Mouse (Mus musculus) granulocyte monocyte progenitor cell, adult 5-6 weeks (primary cell): ENCODE measurements around the gene Myo15. TPM values are rescaled to one million over a fixed set of nuclear protein-coding genes. Genes with fewer than 3 reads are reported as not detected.
A peak's percentile ranks its signal among the peaks of the same experiment; 100 is the strongest.
"Not testable (repeated sequence)": the region's sequence is repeated elsewhere in the genome, so short reads cannot be mapped to it uniquely, and the experiment has no call there.

Source experiments
- ATAC-seq: replicated peaks from 2 replicates; pipeline ENCODE4 v1.8.0; 2016; ENCODE audit warnings: mild to moderate bottlenecking, moderate TSS enrichment, inconsistent platforms; ENCODE audit not compliant: poor library complexity, severe bottlenecking
- total RNA-seq, 2 experiments: library from RNA; stranded (forward) in 1 of 2; stranded (reverse) in 1 of 2; fragments of 200-712, 200-1000 nt in 1 of 2; fragments of >200 nt in 1 of 2; fragmentation: Nextera tagmentation in 1 of 2; gene quantifications; 2 replicates each; pipeline ENCODE4 v1.2.3; 2014 to 2017

The Myo15 gene
- total RNA-seq (2014; fragmentation: Nextera tagmentation): not detected in 2 replicates
- total RNA-seq (2017): 0.30 TPM in 1 of 2 replicates, not detected in the other

DNA sequence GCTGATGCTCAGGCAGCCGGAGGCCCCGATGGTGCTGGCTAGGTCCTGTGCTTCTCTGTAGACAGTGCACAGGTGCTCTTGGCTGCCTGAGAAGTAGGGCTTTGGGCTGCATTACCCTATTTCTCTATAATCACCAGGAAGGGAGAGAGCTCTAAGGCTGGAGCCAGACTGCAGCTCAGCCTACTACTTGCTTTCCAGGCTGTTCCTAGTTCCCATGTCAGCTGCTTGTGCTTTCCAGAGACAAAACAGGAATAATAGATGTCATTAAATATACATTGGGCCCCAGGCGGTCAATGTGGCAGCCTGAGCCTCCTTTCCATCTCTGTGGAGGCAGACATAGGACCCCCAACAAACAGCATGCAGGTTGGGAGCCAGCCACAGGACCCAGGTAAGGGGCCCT is at the start of gene Myo15:
Gene Myo15 (plus strand): TSS at position 301 of the 400 bp plus-strand sequence.
- ATAC-seq: no peak

DNA sequence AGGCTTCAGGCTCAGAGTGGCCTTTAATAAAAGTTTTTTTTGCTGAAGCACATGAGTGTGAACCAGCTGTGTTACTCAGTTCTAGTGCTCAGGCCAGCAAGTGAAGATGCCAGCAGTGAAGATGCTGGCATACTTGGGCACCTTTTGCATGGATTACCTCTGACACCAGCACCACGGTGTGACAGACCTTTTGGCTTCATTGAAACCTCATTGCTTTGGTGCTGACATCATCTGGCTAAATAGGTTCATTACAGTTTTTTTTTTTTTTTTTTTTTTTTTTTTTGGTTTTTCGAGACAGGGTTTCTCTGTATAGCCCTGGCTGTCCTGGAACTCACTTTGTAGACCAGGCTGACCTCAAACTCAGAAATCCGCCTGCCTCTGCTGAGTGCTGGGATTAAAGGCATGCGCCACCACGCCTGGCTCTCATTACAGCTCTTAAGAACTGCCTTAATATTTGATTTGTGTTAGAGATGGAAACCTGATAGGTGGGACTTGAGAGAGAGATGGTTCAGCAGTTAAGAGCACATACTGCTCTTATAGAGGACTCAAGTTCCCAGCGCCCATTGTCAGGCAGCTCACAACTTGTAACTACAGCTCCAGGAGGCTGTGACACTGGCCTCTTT is 47.0 kb upstream of the Myo15 start:
- no peak for ATAC-seq

DNA sequence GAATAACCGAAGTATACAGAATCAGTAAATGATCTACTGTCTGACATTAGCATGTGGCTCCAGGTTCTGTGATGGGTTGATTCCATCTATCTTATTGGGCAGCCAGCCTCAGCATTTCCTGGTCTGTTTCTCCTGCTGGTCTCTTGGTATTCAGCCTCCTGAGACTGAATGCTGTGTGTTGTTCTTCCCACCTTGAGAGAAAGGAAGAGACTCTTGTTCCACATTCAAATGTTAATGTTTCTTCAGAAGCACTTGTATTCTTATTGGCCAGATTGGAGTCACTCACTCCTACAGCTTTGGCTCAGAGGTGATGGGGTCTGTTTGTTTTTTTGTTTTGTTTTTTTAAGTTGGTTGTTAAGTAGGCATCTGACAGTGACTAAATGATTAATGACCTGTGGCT is 46.1 kb upstream of the Myo15 start:
- no peak for ATAC-seq

DNA sequence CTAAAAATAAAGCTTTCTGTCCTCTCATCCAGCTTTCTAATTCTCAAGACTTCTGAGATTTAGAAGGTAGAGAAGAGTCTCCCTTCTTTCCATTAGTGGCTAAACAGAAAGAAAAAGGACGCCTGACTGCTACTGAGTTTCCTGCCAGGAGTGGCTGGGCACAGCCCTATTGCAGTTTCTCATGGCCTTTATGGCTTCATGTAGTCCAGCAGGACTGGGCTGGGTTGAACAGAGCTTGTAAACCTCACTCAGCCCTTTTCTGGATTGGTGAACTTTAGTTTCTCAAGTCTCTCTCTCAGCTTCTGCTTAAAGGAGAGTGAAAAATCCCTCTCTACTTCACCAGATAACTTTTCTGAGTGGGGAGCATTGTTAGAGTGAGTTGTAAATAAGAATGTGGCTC is 42.7 kb upstream of the Myo15 start:
- ATAC-seq: no peak

DNA sequence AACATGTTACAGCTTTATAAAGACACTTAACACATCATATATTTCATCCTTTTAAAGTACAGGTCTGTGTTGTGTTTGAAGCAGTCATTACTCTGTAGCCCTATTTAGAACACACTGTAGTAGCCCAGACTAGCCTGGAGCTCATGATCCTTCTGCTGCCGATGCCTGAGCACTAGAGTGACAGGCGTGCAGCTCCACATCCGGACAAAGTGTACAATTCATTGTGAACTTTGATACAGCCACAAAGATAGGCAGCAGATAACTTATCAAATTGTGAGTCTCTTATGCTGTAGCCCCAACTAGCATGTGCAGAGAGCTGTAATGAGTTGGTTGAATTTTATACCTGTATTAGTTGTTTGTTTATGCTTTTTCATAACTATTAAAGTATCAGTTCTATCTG is 41.5 kb upstream of the Myo15 start:
- no peak for ATAC-seq

DNA sequence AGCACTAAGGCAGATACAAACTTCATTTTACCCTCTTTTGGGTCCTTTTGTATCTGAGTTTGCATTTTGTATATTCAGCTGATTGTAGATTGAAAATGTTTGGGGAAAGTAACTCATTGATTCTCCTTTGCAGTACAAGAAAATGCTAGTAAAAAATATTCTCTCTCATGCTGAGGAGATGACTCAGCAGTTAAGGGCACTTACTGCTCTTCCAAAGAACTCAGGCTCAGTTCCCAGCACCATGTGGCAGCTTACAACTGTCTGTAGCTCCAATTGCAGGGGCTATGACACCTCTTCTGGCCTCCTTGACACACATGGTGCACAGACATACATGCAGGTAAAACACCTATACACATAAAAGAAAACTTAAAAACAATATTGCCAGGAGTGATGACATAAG is 35.6 kb upstream of the Myo15 start:
- no peak for ATAC-seq

DNA sequence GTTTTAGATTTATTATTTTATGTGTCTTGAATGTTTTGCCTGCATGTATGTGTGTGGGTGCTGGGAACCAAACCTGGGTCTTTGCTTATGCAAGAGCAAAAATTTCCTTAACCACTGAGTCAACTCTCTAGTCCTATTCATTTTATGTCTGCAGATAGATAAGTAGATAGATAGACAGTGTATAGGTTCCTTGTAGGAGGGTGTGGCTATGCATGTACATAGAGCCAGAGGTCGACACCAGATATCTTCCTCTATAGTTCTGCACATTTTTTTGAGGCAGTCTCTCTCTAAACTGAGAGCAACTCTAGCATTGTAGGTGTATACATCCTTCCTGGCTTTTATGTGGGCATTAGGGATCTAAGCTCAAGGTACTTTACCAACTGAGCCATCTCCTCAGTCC is 34.0 kb upstream of the Myo15 start:
- no peak for ATAC-seq

DNA sequence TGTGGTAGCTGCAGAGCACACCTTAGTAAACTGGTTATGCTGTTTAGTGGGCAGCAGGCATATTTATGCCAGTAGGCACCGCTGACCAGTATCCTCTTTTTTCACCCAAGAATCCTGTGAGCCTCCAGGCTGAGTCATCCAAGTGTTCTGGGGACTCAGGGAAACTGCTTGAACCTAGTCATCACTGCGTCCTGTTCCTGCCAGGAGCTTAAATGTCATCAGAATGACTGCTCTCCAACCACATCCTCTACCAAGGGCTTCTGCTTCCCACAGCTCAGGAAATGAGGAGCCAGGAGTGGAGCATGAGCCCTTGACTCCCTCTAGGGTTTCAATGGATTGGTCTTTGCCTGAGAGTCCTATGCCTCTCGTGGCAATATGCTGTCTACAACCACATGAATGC is 32.5 kb upstream of the Myo15 start:
- no peak for ATAC-seq

DNA sequence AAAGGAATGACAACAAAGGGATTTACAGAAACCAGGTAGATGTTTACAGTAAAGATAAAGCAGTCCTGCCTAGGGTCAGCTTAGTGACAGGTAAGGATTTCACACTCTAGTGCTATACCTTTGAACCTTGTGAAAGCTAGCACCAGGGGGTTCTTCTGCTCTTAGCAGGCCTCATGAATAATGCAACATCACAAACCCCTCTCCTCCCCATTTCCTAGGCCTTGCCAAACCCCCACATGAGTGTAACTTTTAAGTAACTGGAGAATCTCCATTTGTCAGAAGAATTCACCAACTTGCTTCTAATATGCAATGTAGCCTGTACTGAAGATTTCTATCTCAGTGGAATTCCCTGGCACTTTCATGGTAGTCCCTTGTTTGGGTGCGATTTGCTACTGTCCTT is 29.5 kb upstream of the Myo15 start:
- not testable (repeated sequence) for ATAC-seq

DNA sequence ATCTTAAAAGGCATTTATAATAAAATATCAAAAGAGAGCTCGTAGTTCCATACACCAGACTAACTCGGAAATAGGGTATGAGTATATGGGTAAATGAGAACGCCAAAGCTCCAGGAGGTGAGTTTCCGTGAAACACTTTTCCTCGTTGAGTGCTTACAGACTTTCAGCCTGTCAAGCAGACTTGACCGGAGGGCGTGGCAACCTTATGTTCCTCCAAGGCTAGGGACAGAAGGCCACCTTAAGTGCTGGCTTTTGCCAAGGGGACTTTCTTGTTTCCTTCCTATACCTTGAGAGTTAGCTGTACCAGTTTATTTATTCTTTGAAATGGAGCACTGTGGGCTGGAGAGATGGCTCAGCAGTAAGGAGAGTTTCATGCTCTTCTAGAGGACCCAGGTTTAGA is 29.0 kb upstream of the Myo15 start:
- no peak for ATAC-seq

DNA sequence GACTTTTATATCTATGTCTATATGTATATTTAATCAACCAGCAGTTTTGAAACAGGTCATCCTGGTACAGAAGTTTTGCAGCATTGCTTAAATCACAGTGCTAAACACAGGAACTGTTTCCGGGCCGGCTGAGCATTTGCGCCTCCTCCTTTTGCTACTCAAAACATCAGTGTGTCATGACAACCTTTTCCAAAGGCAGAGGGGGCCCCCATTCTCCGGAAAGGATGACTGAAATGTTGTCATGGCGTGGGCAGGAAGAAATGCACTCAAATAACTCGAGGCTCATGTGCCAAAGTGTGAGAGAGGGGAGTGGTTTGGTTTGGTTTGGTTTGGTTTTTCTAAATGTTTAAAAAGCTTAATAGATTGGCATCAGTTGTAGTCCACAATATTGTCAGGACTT is 26.2 kb upstream of the Myo15 start:
- no peak for ATAC-seq

DNA sequence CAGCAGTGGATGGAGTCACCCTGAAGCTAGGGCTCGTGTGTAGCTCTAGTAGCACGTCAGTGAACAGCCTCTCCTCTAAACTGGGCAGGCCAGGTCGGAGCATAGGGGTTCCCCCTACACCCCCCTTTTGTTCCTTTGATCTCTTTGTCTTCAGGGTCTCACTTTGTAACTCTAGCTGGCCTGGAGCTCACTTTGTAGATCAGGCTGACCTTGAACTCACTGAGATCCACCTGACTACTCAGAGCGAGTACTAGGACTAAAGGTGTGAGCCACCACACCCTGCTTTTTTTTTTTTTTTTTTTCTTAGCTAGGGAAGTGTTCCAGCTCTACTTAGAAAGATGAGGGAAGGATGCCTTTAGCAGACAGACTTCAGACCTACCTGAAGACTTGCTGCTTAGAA is 25.1 kb upstream of the Myo15 start:
- ATAC-seq: no peak

DNA sequence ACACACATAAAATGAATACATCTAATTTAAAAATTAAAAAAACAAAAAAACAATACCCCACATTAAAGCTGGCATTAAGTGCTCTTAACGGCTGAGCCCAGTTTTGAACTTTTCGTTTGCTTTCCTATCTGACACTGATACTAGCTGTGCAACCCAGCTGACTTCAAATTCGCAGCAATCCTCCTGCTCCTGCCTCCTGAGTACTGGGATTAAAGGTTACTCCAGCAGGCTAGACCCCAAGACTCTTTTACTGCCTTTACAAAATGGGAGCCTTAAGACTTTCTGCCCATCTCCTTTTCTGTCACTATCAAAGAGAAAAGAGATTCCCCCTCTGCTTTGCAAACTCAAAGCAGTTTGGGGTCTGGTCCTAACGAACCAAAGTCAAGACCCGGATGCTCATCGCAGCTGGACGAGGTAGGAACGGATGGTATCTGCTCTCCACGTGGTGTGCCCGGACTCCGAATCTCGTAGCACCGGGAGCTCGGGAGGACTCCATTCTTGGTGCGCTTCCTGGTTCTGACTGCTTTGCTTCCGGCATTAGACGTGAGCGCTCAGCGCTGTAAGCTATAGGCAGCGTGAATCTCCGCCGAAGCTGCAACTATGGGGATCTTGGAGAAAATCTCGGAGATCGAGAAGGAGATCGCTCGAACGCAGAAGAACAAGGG is 14.9 kb upstream of the Myo15 start, which contains the start of gene Drg2:
Gene Drg2 (plus strand): TSS at position 512 of the 665 bp plus-strand sequence.
- peak; percentile 100 for ATAC-seq

DNA sequence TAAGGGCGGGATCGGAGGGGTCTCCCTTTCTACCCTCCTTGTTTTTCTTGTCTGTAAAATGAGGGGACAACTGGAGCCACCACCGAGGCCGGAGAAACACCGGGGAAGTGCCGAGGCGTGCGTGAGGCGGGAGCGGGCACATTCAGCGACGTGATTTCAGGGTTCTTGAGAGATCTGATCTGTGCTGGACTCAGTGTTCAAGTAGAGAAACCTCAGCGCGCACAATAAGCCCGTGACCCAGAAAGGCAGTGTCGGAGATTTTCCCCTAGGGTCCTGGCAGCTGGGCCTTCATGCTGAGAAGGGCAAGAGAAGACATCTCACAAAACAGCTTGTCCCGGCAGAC is 14.4 kb upstream of the Myo15 start:
- ATAC-seq: peak; percentile 15; the same call in 1 of the 2 replicates

DNA sequence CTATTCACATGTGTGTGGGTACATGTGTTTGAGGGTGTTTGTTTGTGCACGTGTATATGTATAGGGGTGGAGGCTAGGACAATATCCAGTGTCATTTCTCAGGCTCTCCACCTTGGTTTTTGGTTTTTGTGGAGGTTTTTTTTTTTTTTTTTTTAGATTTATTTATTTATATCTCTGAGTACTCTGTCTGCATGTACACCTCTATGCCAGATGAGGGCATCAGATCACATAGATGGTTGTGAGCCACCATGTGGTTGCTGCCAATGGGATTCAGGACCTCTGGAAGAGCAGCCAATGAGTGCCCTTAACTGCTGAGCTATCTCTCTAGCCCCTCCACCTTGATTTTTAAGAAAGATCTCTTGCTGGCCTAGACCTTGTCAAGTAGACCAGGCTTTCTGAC is 11.2 kb upstream of the Myo15 start:
- ATAC-seq: no peak

DNA sequence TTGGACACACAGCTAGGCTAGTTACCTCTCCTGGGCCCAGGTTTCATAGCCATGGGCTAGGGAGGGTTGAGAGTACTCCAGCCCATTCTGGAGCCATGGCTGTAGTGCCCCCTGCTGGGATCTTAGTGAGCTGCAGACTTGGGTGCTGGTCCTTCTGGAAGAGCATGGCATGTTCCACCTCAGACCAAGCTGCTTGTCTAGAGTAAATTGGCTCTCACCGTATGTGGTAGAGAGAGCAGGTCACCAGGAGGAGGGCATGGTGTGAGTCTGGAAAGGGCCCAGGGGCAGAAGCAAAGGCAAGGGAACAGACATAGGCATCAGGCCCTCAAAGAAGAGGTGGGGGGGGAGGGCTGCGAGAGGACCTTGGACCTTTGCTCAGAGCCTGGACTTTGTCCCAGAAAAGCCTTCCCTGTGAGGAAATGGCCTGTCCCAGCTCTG is 3.2 kb upstream of the Myo15 start:
- ATAC-seq: peak; percentile 73; the same call in 1 of the 2 replicates

DNA sequence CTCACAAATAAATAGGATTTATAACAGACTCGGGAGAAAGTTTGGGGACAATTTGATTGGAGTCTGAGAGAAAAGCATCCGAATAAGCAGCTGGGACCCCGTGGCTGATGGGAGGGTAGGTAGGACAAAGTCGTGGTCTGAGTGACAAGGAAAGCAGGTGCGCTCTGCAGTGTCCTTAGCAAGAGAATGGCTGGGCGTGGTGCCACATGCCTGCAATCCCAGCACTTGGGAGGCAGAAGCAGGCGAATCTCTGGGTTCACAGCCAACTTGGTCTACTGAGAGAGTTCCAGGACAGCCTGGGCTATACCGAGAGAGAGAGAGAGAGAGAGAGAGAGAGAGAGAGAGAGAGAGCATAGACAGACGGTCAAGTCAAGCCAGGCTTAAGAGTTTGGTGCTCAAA is 1.6 kb downstream of the Myo15 start:
- no peak for ATAC-seq

DNA sequence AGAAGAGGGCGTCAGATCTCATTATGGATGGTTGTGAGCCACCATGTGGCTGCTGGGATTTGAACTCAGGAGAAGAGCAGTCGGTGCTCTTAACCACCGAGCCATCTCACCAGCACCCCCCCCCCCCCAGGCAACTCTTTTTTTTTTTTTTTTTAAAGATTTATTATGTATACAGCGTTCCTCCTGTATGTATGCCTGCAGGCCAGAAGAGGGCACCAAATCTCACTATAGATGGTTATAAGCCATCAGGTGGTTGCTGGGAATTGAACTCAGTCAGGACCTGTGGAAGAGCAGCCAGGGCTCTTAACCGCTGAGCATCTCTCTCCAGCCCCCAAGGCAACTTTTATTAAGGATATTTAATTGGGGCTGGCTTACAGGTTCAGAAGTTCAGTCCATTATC is 5.4 kb downstream of the Myo15 start:
- no peak for ATAC-seq

DNA sequence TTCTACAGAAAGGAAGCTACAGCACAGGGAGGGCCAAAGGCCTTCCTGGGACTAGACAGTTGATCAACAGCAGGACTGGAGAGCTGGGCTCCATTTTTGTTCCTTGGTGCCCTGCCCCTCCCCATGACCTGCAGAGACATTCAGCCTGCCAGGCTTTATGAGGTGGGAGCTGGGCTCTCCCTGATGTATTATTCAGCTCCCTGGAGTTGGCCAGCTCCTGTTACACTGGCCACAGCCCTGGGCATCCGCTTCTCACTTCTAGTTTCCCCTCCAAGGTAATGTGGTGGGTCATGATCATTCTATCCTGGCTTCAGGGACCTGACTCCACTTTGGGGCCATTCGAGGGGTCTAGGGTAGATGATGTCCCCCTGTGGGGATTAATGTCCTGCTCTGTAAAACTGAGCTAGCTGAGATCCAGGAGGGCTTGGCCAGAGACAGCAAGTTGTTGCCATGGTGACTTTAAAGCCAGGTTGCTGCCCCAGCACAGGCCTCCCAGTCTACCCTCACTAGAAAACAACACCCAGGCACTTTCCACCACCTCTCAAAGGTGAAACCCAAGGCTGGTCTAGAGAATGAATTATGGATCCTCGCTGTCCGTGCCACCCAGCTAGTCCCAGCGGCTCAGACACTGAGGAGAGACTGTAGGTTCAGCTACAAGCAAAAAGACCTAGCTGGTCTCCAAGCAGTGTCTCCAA is 6.7 kb downstream of the Myo15 start:
- ATAC-seq: no peak

DNA sequence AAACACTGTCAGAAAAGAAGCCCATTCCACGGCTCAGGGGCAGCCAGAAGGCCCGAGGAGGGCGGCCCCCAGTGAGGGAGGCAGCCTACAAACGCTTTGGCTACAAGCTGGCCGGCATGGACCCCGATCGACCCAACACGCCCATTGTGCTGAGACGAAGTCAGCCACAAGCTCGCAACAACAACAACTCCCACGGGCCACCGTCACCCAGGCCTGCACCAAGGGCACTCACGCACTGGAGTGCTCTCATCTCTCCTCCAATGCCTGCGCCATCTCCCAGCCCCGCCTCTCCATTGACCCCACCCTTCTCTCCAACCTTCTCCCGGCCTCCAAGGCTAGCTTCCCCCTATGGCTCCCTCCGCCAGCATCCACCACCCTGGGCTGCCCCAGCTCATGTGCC is 9.0 kb downstream of the Myo15 start:
- no peak for ATAC-seq

DNA sequence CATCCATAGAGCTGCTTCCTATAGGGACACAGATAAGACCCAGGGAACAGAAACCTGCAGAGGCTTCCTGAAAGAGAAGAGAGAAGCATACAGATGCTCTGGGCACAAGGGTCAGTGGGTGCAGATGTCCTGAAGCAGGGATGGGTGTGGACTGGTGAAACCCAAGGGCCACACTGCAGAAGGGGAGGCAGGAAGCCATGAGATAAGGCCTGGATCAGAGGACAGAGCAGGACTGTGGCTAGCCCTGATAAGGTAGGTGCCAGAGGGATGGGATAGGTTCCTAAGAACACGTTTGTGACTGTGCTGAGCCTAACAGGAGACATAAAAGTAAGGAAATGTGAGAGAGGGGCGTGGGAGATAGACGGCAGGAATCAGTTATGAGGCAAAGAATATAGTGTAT is 17.1 kb downstream of the Myo15 start:
- ATAC-seq: no peak

DNA sequence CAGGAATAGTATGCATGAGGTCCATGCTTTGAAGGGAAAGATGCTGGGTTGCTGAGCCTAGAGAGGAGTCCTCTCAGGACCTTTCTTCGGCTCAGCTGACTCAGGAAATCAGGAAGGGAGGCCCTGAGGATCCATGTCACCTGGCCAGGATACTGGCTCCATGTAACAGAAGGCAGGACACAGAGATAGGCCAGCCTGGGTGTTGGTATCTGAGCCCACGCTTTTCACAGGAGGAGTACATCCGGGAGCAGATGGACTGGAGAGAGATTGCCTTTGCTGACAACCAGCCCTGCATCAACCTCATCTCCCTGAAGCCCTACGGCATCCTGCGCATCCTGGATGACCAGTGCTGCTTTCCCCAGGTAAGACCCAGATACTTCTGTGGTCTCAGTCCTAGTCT is 23.6 kb downstream of the Myo15 start:
- no peak for ATAC-seq
